26 mouse cellular contexts compared by ENCODE assay signal in genomic region chr2:179170608-179171007, GRCm38 (mm10).
DNase-seq lines count a peak whose midpoint lies in the region; ATAC-seq and TF ChIP-seq lines count a peak whose summit lies in the region.
"Had no signal": no experiment of that assay in that cellular context is flagged by ENCODE, and none has a peak within 500 bp of the region (broad histone marks: within the 10 kb centered on the region; RNA-seq: fewer than 3 reads in every experiment).

No protein-coding gene starts in this region.

- H3K4me3 ChIP-seq in kidney, embryonic 14.5 days (ENCODE audit: low read length), result no peak overlapping the region
- no peak overlapping the region for H3K4me3 ChIP-seq in intestine, embryonic 16.5 days (ENCODE audit: low read length)
- H3K4me3 ChIP-seq in lung, adult 2 months (replicated peaks; ENCODE audit: extremely low read depth, low read depth, low read length), result no peak overlapping the region
- H3K4me3 ChIP-seq: heart, embryonic 10.5 days; heart, embryonic 15.5 days; hindbrain, embryonic 12.5 days; midbrain, embryonic 10.5 days; midbrain, embryonic 15.5 days had no signal

- TF ChIP-seq CTCF in lung, adult 2 months (IDR thresholded peaks at IDR 0.05; ENCODE audit: insufficient read depth, low read length), result no peak

- 48% methylated on average over 3 of the region's 3 CpGs for WGBS in kidney, embryonic 14.5 days
- 24% methylated on average over 3 of the region's 3 CpGs for WGBS in intestine, embryonic 16.5 days
- WGBS in lung, adult 2 months, result 28% methylated on average over 3 of the region's 3 CpGs

- no peak for ATAC-seq in kidney, embryonic 14.5 days (ENCODE audit: low FRiP score, low TSS enrichment)
- ATAC-seq in intestine, embryonic 16.5 days, result peak; percentile 86
- ATAC-seq: forebrain, embryonic 14.5 days; hindbrain, postnatal 0 days; midbrain, embryonic 15.5 days; Patski had no signal

- no peaks in the 10 kb centered on the region for H3K27me3 ChIP-seq in kidney, embryonic 14.5 days (ENCODE audit: control insufficient read depth, insufficient read depth, low read length)
- no peaks in the 10 kb centered on the region for H3K27me3 ChIP-seq in intestine, embryonic 16.5 days (replicated peaks; ENCODE audit: control insufficient read depth, insufficient read depth, low read length)
- H3K27me3 ChIP-seq: heart, embryonic 15.5 days; hindbrain, embryonic 12.5 days; midbrain, embryonic 15.5 days; Patski had no signal

- H3K4me2 ChIP-seq in kidney, embryonic 14.5 days (replicated peaks; ENCODE audit: low read depth, low read length), result no peak overlapping the region
- peak overlapping the region; percentile 33 for H3K4me2 ChIP-seq in intestine, embryonic 16.5 days (ENCODE audit: low read depth, low read length)
- H3K4me2 ChIP-seq: heart, embryonic 15.5 days; hindbrain, embryonic 12.5 days; lung, embryonic 14.5 days; midbrain, embryonic 15.5 days had no signal

- H3K27ac ChIP-seq in kidney, embryonic 14.5 days (ENCODE audit: low read depth, low read length), result no peak overlapping the region
- H3K27ac ChIP-seq in intestine, embryonic 16.5 days (ENCODE audit: low read length), result no peak overlapping the region
- H3K27ac ChIP-seq: heart, embryonic 10.5 days; heart, embryonic 15.5 days; hindbrain, embryonic 12.5 days; hindbrain, postnatal 0 days; liver, embryonic 14.5 days; midbrain, embryonic 10.5 days; midbrain, embryonic 15.5 days had no signal

- no peak overlapping the region for H3K9ac ChIP-seq in kidney, embryonic 14.5 days (ENCODE audit: low read depth, low read length)
- H3K9ac ChIP-seq in intestine, embryonic 16.5 days (ENCODE audit: low read depth, low read length), result no peak overlapping the region
- H3K9ac ChIP-seq: heart, embryonic 15.5 days; hindbrain, embryonic 12.5 days; liver, embryonic 14.5 days; lung, embryonic 14.5 days; midbrain, embryonic 15.5 days had no signal

- H3K4me1 ChIP-seq in kidney, embryonic 14.5 days (ENCODE audit: control insufficient read depth, insufficient read depth, low read length), result no peaks in the 10 kb centered on the region
- H3K4me1 ChIP-seq in intestine, embryonic 16.5 days (ENCODE audit: control insufficient read depth, insufficient read depth, low read length), result peaks cover 6% of the 10 kb centered on the region; the same call in 1 of the 2 replicates
- no peaks in the 10 kb centered on the region for H3K4me1 ChIP-seq in lung, adult 2 months (ENCODE audit: control insufficient read depth, insufficient read depth, low read length)
- H3K4me1 ChIP-seq: heart, embryonic 15.5 days; hindbrain, embryonic 12.5 days; midbrain, embryonic 15.5 days had no signal

- DNase-seq in kidney, adult 11 months, result peak; percentile 7
- DNase-seq in kidney, postnatal 36 days, result peak; percentile 28 to 29
- DNase-seq in kidney, postnatal 14 days, result no peak
- no peak for DNase-seq in ovary, postnatal 10 days (ENCODE audit: low spot score)
- no peak for DNase-seq in lung, adult 2 months
- DNase-seq: adrenal gland, postnatal 10 days; cerebellum, adult 8-10 months; cerebellum, postnatal 36 days; gastrocnemius, postnatal 25 days; heart, postnatal 36 days; left cerebral cortex, postnatal 4 days; lung, embryonic 14.5 days; lung, postnatal 14 days; right cerebral cortex, adult 18-20 months; thymus, postnatal 14 days had no signal

- H3K9me3 ChIP-seq in kidney, embryonic 14.5 days (ENCODE audit: control insufficient read depth, low read length), result no peaks in the 10 kb centered on the region
- no peaks in the 10 kb centered on the region for H3K9me3 ChIP-seq in intestine, embryonic 16.5 days (ENCODE audit: control insufficient read depth, low read length)
- H3K9me3 ChIP-seq: heart, embryonic 10.5 days; heart, embryonic 15.5 days; hindbrain, embryonic 12.5 days; midbrain, embryonic 15.5 days had no signal

- no peaks in the 10 kb centered on the region for H3K36me3 ChIP-seq in kidney, embryonic 14.5 days (ENCODE audit: control insufficient read depth, insufficient read depth, low read length)
- no peaks in the 10 kb centered on the region for H3K36me3 ChIP-seq in intestine, embryonic 16.5 days (ENCODE audit: control insufficient read depth, insufficient read depth, low read length)
- H3K36me3 ChIP-seq: heart, embryonic 10.5 days; heart, embryonic 15.5 days; hindbrain, embryonic 12.5 days; midbrain, embryonic 10.5 days; midbrain, embryonic 15.5 days had no signal

- TF ChIP-seq POLR2A in lung, adult 2 months (IDR thresholded peaks at IDR 0.05; ENCODE audit: borderline replicate concordance, extremely low read depth, low read depth, low read length), result no peak

Comparison
In these comparisons a context has a peak if more than half of its experiments do, and no peak if none do; other contexts are left out.
1. DNase-seq: peak in kidney, adult 11 months (single experiment) and kidney, postnatal 36 days (2 of 2); none in kidney, postnatal 14 days (single experiment), ovary, postnatal 10 days (single experiment) and lung, adult 2 months (single experiment).